Mouse (Mus musculus): Measurements from ENCODE around the gene Rilpl1.

GRCm38 (mm10) chr5:124540383-124540786, 9.2 kb upstream of the Rilpl1 start, which contains the start of gene Tmed2:
- peak; percentile 59 for TF ChIP-seq EP300 (IDR thresholded peaks at IDR 0.05; ENCODE audit: low read depth)
- peak; percentile 61 for TF ChIP-seq CTCF (IDR thresholded peaks at IDR 0.05; ENCODE audit: low read depth)

All from liver, embryonic 14.5 days (tissue).